Mouse (Mus musculus) lung, postnatal 0 days (tissue): Measurements from ENCODE around the gene Hhatl.

Experiments
- CTCF ChIP-seq: IDR thresholded peaks from 2 replicates; pipeline ENCODE4 v1.5.1; 2016; ENCODE audit warnings: antibody characterized with exemption, mild to moderate bottlenecking
- EP300 ChIP-seq: IDR thresholded peaks from 2 replicates; pipeline ENCODE4 v1.6.1; 2016; ENCODE audit warnings: antibody characterized with exemption, mild to moderate bottlenecking, control low read depth

DNA sequence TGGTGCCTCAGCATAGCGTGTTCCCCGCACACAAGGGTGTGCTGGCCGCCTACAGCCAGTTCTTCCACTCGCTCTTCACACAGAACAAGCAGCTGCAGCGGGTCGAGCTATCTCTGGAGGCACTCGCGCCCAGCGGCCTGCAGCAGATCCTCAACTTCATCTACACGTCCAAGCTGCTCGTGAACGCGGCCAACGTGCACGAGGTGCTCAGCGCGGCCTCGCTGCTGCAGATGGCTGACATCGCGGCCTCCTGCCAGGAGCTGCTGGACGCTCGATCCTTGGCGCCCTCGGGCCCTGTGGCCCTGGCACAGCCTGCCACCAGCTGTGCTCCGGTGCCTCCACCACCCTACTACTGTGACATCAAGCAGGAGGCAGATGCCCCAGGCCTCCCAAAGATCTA is 29.5 kb downstream of the Hhatl start:
- no peak for TF ChIP-seq CTCF
- TF ChIP-seq EP300, result no peak
